Mouse (Mus musculus) urinary bladder, postnatal 14 days (tissue): ENCODE results near the gene Slc38a10.

Experiments
- DNase-seq: peaks from one replicate; pipeline ENCODE4 v3.0.0; 2021; ENCODE audit warnings: low spot score

Slc38a10 gene

DNA sequence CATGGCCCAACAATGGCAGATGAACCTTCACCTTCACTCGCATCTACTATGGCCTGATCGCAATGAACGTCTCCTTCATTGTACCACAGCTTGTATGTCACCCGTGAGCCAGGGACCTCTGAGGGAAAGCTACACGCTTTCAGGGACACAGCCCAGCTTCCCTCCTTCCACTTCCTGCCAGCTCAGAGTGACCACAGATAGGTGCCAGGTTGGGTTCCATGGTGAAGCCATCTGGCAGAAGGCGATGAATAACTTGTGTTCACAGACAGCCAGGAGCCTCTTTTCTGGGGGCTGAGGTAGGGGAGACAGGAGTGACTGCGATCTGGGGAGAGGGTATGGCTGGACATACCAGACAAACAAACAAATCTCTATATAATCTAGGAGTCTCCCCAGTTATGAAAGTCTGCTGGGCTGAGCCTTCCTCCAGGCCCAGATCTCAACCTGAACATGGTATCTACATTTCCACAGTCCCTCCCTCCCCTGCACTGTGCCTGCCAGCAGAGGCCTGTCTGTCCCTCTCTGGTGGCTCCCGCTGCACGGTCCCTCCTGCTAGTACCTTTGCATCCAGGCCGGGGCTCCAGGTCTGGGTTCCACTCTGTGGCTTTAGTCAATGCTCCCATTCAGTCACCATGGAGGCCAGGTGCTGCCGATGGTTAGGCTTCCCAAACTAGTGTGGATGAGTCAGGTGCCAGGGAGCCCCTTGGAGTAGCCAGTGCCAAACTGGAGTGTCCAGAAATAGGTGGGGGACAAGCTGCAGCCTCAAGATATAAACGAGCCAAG, 95.0 kb downstream of the Slc38a10 start:
- no peak for DNase-seq
